Mouse (Mus musculus) lung, postnatal 25 days (tissue): ENCODE results near the gene Galnt12.

ENCODE experiments used
- DNase-seq: peaks from one replicate; pipeline ENCODE4 v3.0.0; 2022; ENCODE audit warnings: low spot score

The Galnt12 gene

DNA sequence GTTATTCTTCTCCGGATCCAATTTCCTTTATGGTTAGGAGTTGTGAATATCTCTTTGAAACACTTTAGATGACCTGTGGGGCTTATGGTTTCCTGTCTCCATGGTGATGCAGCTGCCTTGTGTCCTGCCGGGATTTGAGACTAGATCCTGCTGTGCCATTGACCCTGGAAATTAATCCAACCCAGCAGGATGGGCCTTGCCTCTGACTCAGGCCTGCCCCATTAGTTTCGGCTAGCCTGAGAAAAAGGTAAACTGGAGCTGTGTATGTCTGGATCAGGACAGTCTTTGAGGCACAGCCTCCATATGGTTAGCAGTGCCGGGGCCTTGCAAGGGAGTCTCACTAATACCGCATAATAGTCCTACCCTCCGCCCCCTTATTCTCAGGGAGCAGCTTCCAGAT lies 1.9 kb downstream of the Galnt12 start:
- DNase-seq, result no peak

DNA sequence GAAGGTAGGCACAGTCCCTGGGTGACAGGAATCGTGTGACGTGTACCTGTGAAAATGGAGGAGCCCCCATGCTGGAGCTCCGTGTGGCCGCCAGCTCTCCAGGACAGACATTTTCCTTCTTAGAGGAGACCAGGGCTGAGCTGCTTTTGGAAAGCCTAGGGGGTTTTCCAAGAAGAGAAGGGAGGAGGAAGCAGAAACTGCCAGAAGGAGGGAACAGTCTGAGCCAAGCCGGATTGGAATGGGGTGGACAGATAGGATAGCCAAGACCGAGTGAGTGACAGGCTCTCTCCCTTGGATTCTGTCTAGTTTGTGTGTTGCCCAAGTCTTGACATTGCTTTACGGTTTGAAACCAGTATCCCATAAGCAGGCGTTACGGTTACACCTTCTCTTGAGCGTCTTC lies 11.9 kb downstream of the Galnt12 start:
- DNase-seq, result no peak

DNA sequence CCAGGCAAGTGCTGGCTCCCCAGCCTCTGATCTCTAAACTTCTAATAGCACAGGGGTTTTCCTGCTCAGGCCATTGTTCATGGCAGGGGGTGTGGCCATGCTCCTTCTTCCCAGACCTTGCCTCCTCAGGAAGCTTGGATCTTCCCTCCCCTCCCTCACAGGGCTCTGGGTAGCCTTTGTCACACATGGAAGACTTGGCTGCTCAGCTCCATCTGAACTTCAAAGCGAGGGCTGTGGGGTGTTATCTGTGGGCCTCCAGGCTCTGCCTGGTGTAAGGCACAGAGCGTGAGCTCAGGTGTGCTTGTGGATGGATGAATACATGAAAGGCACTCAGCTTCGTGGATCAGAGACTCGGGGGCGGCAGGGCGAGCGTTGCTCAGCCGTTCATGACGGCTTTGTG lies 20.2 kb downstream of the Galnt12 start:
- DNase-seq, result no peak

DNA sequence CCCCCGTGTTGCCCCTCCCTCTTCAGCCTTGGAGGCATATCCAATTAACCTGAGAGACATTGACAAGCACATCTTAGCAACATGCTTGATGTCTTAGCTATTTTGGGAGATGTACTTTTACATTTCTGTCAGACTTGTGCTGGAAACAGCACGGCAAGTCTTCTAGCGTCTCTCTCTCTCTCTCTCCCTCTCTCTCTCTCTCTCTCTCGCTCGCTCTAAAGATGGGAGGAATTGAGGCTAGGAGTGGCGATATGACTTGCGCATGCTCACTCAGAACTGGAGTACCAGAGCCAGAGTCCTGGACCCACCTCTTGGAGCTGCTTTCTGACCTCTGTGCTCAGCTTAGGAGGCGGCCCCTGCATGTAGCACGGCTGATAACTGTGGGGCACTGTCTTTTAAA lies 20.9 kb downstream of the Galnt12 start:
- DNase-seq, result no peak

DNA sequence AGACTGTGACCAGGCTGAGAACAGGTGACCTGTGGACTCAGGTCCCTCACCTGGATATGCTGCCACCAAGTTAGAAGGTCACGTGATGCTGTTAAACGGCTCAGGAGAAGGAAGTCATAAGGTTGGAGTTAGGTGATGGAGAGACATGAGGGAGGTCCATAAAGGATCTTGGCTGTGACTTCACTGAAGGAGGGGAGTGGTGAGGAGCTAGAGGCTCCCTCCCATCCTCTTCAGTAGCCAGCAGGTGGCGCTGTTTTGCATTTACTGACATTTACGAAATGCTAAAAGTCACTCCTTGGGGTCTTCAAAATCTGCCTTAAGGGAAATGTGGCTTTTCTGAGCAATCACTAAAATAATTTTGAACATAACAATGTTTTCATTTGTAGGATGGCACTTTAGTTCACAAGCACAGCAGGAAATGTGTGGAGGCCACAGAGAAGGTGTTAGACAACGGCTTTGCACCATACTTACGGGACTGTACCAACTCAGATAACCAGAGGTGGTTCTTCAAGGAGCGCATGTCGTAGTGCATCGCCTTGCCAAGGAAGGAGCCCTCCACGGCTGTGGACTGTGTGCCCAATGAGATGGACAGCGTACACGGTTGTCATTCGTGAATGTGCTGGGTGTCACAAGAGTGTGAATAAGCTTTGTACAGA lies 30.5 kb downstream of the Galnt12 start:
- DNase-seq, result peak; percentile 24

DNA sequence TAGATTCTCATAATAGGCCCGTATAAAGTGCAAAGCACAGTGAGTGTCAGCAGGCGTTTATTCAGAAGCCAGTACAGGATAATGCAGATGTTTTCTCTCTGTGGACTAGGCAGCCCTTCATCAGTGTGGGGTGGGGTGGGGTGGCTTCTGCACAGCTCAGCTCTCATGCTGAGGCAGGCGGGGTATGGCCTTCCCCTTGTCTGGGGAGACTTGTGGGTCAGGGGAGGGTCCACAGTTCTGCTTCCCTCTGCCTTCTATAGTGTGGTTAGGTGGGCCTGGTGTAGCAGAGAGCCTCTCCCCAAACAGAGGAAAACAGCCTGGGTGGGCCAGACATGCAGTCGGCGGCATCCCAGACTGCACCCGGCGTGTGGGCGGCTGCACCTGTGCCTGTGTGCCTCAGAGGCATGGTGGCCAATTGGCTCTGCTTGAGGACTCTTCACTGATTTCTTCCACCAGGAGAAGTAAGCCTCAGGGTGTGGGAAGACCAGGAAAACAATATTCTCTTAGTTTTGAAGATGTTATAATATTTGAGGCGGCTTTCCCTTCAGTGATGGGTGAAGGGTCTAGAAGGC lies 32.5 kb downstream of the Galnt12 start:
- no peak for DNase-seq

DNA sequence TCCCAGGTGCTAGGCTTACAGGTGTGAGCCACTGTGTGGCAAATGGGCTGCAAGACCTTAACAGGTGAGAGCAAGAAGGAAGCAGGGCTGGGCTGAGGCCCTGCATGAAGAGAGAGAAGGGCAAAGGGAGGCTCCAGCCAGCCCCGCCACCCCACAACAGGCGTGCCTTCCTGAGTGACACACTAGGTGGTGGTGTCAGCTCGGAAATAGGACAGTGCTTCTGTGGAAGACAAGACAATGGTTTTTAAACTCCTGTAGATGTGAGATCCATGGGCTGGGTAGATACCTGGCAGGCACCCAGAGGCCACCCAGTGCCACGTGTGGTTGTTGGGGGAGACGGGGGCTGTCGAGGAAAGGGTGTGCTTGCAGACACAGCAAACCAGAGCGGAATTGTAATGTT lies 36.8 kb downstream of the Galnt12 start:
- peak; percentile 24 for DNase-seq

DNA sequence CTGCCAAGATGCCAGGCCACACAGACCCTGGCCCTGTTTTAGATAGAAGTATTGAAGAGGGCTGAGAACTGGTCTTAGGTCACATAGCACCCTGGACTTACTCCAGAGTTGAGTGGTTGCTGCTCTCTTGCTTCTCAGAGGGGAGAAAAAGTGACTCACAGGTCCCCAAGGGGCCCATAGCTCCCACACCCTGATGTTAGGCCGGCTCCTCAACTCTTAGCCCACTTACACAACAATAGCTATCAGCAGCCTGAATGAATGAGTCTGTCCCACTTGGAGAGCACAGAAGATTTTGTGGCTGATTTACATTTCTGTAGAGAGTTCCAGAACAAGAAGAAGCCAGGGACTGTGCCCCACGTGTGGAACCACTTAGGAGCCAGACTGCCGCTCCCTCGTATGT lies 37.9 kb downstream of the Galnt12 start:
- no peak for DNase-seq

DNA sequence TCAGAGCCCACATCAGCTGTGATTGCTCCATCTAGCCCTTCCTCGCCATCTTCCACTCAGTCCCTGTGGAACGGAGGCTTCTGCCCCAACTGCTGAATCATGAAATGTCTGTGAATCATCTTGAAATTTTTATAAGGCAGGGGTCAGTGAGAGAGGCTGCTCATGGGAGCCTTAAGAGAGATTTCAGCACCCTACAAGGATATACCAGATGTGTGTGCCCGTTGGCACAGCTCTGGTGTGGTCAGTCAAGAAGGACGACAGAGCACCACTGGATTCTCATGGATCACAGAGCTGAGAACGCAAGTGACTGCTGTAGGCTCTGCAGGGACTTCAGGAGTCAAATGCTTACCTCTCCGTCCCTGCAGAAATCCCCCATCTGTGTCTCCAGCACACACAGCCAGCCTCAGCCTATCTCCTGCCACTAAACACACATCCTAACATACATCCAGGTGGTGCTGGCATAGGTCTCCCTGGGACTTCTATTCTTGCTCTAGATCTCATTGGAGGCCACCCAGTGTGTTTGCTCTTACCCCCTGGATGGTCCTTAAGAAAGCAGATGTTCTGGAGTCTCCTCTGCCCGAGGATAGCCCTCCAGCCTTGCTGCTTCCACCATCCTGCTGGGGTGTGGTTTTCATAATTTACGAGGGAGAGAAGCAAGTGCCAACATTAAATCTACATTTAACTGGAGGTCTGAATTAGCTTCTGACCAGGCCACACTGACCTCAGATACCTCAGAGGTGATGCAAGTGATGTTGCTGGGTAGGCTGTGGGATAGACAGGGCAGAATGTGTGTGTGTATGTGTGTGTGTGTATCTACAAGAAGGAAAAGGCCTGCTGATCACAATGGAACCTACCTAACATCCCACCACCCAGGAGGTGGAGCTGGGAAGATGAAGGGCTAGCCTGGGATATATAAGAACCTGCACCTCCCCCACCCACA lies 38.7 kb downstream of the Galnt12 start:
- DNase-seq, result no peak

DNA sequence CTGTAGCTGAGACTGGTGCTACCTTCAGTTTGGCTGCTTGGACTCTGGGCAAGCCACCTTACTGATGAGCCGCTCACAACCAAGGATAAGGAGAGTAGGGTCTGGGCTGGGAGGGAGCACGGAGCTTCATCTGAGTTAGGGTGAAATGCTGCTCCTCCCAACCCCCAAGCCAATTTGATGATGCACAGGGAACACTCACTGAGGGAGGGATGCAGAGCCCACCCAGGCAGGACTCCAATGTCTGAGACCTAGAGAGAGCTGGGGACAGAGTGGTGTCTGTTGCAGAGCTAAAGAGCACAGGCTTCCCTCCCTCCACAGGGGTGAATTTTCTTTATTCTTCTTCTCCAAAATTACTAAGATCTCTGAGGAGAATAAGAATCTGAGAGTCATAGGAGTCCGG lies 40.2 kb downstream of the Galnt12 start:
- DNase-seq, result no peak

DNA sequence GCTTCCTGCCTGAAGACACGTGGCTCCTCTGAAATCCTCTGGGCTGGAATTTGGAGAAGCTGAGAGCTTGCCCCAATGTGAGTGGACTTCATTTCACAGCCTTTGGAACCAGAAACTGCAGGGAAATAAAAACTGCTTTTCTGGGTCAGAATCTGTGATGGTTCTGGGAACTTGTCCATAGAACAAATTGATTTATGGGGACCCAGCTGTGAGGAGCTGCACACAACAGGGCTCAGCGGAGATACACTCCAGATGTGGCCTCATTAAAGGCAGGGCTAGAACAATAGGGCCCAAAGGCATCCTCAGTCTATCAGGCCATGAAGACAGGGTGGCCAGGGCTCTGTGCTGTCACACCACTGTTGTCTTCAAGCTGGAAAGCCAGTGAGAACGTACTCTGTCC lies 40.7 kb downstream of the Galnt12 start:
- peak; percentile 20 for DNase-seq

DNA sequence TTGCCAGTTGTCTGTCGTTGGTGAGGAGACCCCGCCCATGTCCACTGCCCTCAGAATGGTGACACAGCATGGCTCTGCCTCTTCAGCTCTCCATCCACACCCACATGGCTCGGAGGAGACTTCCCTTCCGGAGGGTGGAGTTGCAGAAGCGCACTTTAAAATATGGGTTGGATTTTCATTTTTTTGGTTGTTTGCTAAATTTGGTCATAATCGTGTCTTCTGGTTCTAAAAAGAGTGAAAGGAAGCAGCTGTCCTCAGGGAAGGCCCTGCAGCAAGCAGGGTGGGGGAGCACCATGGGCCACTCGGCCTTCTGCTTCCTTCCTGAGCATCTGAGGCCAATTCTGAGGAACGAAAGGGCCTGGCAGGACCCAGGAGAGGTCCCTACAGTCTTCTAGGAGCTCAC lies 45.0 kb downstream of the Galnt12 start:
- DNase-seq, result no peak

DNA sequence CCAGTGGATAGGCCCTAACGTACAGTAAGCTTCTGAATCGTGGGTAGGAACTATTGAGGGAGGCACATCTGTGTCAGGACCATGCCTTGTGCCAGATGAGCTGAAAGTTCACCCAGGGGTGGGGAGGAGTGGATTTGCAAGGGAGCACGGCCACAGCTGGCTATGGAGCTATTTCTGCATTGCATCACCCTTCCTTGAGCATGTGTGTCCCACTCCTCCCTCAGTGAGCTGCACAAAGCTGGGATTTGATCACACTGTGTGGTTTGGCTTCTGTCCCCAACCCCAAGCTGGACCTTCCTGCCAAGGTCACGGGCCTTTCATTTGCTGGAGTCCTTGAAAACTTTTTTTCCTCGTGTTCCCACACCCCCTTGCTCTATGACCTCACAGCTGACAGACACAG lies 45.8 kb downstream of the Galnt12 start:
- peak; percentile 24 for DNase-seq

DNA sequence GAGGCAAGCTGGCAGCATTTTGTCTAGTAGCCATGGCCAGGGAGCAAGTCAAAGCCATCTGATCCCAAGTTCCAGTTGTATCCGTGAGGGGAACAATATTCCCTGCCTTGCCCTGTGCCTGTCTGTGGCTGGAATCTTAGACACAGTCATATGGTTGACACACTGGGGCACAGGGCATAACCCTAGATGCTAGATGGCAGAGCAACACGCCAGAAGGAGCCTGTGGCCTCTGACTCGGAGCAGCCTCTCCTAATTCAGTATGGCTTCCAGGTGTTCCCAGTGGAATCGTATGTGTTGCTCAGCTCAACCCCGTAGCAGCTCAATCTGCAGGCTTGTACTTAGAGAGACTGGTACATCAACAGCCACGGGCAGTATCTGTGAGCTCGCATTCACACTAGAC lies 46.7 kb downstream of the Galnt12 start:
- DNase-seq, result no peak

DNA sequence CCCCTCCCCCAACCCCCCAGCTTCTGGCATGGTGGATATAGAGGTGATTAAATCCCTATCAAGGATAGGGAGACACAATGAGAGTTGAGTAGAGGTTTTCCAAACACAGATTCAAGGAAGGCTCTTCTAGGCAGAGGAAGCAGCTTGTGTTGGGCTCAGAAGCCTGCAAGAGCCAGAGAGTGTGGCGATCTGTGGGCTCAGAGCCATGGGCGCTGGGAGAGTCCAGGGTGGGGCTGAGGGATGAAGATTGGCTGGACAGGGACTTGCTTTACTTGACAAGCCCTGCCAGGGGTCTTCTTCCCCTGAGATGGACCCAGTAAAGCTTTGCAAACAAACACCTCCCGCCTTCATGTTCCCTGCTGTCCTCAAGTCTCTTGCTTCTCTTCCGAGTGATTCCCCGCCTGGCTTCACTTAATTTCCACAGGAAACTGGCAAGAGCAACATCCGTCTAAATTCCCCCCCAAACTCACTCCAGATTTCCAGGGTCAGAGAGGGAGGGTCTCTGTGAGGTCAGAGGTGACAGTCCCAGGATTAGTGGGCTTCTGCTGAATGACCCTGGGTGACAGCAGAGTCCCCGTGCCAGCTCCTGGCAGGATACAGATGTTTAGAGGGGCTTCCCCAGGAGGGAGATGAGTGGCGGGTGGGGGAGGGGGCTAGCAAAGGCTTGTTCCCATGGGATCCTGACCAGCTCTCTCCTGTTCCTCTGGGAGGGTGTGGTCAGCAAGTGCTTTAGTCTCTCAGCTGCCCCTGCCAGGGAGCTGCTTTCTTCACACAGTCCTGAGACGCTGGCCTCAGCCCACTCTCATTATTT lies 47.5 kb downstream of the Galnt12 start:
- DNase-seq, result peak; percentile 8

DNA sequence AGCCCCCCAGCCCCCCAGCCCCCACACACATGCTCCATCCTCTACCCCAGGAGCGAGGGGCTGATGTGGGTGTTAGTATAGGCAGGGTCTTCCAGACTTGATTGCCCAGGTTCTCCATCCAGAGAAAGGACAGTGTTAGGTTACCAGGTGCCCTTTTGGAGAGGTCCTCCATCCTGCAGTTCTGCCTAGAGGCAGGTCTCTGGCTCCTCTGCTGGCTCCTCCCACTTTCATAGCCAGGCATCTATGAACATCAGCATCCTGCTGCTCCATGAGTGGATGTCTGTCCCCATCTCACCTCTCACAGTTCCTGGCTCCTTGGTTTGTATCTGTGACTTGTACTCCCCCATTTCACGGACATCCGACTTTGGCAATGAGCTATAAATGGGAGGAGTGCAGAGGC lies 48.6 kb downstream of the Galnt12 start:
- no peak for DNase-seq

DNA sequence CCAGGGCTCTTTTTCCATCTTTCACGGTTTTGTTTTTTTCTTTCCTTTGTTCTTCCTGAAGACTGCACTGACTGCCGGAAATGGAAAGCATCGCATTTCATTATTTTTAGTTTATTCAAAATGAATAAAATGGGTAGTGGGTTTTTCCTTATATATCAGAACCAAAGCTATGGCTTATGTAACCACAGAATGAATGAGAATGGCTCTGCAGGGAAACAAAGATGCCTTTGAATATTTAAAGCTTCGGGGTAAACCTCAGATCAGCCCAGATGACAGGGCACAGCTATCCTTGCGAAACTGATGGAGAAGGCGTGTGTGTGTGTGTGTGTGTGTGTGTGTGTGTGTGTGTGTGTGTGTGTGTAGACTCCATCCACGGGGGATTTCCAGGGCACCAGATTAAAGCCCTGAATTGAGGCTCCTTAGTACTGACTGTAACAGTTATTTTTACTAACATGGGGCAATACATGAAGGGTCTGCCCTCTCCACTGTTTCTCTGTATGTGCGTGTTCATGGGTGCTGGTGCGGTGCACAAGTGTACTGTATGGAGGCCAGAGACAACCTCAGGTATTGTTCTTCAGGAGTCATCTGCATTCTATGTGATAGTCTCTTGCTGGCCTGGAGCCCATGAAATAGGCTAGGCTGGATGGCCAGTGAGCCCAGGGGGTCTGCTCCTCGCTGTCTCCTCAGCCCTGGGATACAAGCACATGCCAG lies 49.9 kb downstream of the Galnt12 start:
- DNase-seq, result no peak

DNA sequence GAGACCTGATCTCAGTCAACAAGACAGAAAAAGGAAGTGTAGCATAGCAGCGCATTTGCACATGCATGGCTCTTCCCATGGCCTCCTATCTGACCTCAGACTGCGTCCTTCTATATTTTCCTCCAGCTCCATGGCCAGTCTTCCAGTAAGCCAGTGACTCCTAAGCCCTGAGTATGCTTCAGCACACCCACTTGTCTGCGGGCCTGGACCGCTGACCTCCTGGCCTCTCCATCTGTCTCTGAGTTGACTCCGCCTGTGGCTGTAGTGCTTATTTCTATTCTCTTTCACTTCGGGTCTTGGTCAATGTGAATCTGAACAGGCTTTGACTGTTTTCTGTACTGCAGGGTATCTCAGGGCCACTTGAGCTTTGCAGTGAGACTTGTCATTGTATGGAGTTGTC lies 52.1 kb downstream of the Galnt12 start:
- no peak for DNase-seq

DNA sequence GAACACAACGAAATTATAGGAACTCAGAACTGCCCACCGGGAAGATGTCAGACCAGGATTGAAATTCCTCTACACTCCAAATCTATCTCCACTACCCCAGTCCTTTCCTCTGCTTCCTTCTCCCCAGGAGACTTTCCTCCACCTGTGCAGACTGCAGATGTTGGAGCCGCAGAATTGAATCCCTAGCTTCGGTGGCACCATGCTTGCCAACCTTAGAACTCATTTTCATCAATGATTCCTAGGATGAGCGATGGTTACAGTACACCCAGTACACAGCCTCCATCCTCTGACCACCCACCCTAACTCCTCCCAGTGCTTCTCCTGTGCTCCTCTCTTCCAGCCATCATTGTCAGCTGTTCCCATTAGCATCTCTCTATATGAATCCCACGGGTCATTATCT lies 53.6 kb downstream of the Galnt12 start:
- no peak for DNase-seq

DNA sequence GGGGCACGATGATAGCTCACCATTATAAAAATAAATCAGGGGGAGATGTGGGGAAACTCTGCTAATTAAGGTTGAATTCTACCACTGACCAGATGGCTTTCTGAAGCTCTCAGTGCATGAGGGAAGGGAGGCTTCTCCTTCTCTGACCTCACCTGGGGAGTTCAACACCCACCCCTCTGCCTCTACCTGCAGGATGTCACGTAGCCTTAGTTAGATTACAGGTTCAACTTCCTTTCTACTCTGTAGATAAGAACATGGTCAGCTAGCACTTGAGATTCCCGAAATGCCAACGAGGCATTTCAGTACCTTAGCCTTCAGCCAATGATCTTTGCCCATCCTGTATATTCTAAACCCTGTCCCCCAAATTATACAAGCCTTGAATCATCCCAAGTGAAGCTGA lies 54.9 kb downstream of the Galnt12 start:
- no peak for DNase-seq

DNA sequence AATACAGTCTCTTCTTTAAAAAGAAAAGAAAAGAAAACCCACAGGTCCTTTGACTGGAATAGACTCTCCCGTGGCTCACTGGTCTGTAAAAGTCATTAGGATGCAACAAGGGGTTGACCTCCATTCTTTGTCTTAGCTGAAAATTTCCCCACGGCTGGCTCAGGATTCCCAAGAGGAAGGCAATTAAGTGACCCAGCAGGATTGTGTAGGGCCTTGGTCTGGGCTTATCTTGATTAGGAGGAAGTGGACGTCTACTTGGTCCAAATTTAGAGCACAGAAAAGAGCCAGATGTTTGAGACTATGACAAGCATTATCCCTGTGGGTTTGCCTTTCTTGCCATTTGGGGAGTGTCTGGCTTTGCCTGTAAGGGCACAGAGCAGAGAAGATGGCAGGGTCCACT lies 58.3 kb downstream of the Galnt12 start:
- no peak for DNase-seq

DNA sequence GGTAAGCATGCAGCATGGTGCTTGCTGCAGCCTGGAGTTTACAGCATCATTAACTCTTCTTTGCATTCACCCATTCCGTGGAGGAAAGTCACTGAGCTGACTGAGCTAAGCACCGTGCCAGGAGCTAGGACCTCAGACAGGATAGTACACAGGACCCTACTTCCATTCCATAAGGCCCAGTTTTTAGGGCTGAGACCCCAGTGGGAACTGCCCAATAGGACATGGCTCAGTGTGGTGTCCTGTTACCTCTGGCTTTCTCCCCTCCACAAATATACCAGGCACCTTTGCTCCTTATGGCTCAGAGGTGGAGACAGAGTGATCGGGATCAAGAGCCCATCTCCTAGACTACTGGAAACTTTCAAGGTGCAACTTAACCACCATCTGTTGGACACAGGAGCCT lies 59.1 kb downstream of the Galnt12 start:
- no peak for DNase-seq
